Mouse (Mus musculus): ENCODE data around the gene Dnah6. TPM values are rescaled to one million over a fixed set of nuclear protein-coding genes. Genes with fewer than 3 reads are reported as not detected.

Dnah6 gene
- polyA plus RNA-seq, 1 experiment from 2014 or later: 0.06 TPM

- WGBS: 46% methylated on average over 8 of the region's 8 CpGs
- ATAC-seq (ENCODE audit: insufficient number of reproducible peaks, low FRiP score): no peak
- no peaks in the 10 kb centered on the region for H3K9me3 ChIP-seq (replicated peaks)
These were observed 228.3 kb downstream of the Dnah6 start for GRCm38 (mm10) chr6:72993054-72993687.

GRCm38 (mm10) chr6:72990206-72990605, 231.2 kb downstream of the Dnah6 start:
- no peak overlapping the region for H3K9ac ChIP-seq
- ATAC-seq (ENCODE audit: insufficient number of reproducible peaks, low FRiP score): no peak

More at GRCm38 (mm10) chr6:72993054-72993687, 228.3 kb downstream of the Dnah6 start:
- Histone ChIP-seq H3K4me3 (no peak overlapping the region), H3K4me2 (no peak overlapping the region), H3K36me3 (no peaks in the 10 kb centered on the region), H3K27ac (ENCODE audit: poor library complexity, severe bottlenecking) (no peak overlapping the region), H3K4me1 (replicated peaks) (peaks cover 6% of the 10 kb centered on the region), H3K27me3 (replicated peaks) (no peaks in the 10 kb centered on the region), H3K9ac (no peak overlapping the region)

GRCm38 (mm10) chr6:72989028-72989736, 232.3 kb downstream of the Dnah6 start:
- Histone ChIP-seq H3K27ac (ENCODE audit: poor library complexity, severe bottlenecking) (no peak overlapping the region), H3K4me2 (no peak overlapping the region), H3K4me3 (no peak overlapping the region), H3K9me3 (replicated peaks) (no peaks in the 10 kb centered on the region), H3K4me1 (replicated peaks) (peaks cover 6% of the 10 kb centered on the region), H3K36me3 (no peaks in the 10 kb centered on the region), H3K9ac (no peak overlapping the region), H3K27me3 (replicated peaks) (no peaks in the 10 kb centered on the region)
- 32% methylated on average over 7 of the region's 7 CpGs for WGBS
- no peak for ATAC-seq (ENCODE audit: insufficient number of reproducible peaks, low FRiP score)

More at GRCm38 (mm10) chr6:72990206-72990605, 231.2 kb downstream of the Dnah6 start:
- no peak overlapping the region for H3K4me2 ChIP-seq
- no peak overlapping the region for H3K27ac ChIP-seq (ENCODE audit: poor library complexity, severe bottlenecking)
- H3K4me3 ChIP-seq: no peak overlapping the region
- H3K27me3 ChIP-seq (replicated peaks): no peaks in the 10 kb centered on the region
- H3K9me3 ChIP-seq (replicated peaks): no peaks in the 10 kb centered on the region
- peaks cover 6% of the 10 kb centered on the region for H3K4me1 ChIP-seq (replicated peaks)
- H3K36me3 ChIP-seq: no peaks in the 10 kb centered on the region
- 71% methylated on average over 5 of the region's 5 CpGs for WGBS

GRCm38 (mm10) chr6:72982506-72982905, 238.9 kb downstream of the Dnah6 start:
- H3K36me3 ChIP-seq: no peaks in the 10 kb centered on the region
- H3K9ac ChIP-seq: no peak overlapping the region
- peaks cover 7% of the 10 kb centered on the region; the same call in 1 of the 2 replicates for H3K27me3 ChIP-seq (replicated peaks)
- ATAC-seq (ENCODE audit: insufficient number of reproducible peaks, low FRiP score): no peak
- H3K4me2 ChIP-seq: no peak overlapping the region
- no peaks in the 10 kb centered on the region for H3K9me3 ChIP-seq (replicated peaks)
- H3K4me3 ChIP-seq: no peak overlapping the region
- WGBS: 76% methylated on average over 4 of the region's 4 CpGs
- H3K4me1 ChIP-seq (replicated peaks): peaks cover 16% of the 10 kb centered on the region
- H3K27ac ChIP-seq (ENCODE audit: poor library complexity, severe bottlenecking): no peak overlapping the region

GRCm38 (mm10) chr6:72981851-72982250, 239.6 kb downstream of the Dnah6 start:
- H3K4me3 ChIP-seq: no peak overlapping the region
- peaks cover 7% of the 10 kb centered on the region; the same call in 1 of the 2 replicates for H3K27me3 ChIP-seq (replicated peaks)
- peaks cover 16% of the 10 kb centered on the region for H3K4me1 ChIP-seq (replicated peaks)
- no peak overlapping the region for H3K9ac ChIP-seq
- H3K36me3 ChIP-seq: no peaks in the 10 kb centered on the region
- no peak overlapping the region for H3K27ac ChIP-seq (ENCODE audit: poor library complexity, severe bottlenecking)
- ATAC-seq (ENCODE audit: insufficient number of reproducible peaks, low FRiP score): no peak
- H3K4me2 ChIP-seq: no peak overlapping the region
- WGBS: 55% methylated on average over 6 of the region's 6 CpGs
- H3K9me3 ChIP-seq (replicated peaks): no peaks in the 10 kb centered on the region

- Histone ChIP-seq H3K9ac (no peak overlapping the region), H3K27me3 (replicated peaks) (peaks cover 7% of the 10 kb centered on the region; the same call in 1 of the 2 replicates), H3K4me3 (no peak overlapping the region), H3K4me1 (replicated peaks) (peaks cover 16% of the 10 kb centered on the region), H3K27ac (ENCODE audit: poor library complexity, severe bottlenecking) (peak overlapping the region; percentile 42; the same call in 1 of the 2 replicates), H3K36me3 (no peaks in the 10 kb centered on the region), H3K4me2 (peak overlapping the region; percentile 29; the same call in 1 of the 2 replicates), H3K9me3 (replicated peaks) (no peaks in the 10 kb centered on the region)
- 19% methylated on average over 9 of the region's 9 CpGs for WGBS
- ATAC-seq (ENCODE audit: insufficient number of reproducible peaks, low FRiP score): peak; percentile 73; the same call in 1 of the 2 replicates
These were observed 240.3 kb downstream of the Dnah6 start for GRCm38 (mm10) chr6:72981124-72981651.

- Histone ChIP-seq H3K27ac (ENCODE audit: poor library complexity, severe bottlenecking) (no peak overlapping the region), H3K4me3 (no peak overlapping the region), H3K9ac (no peak overlapping the region), H3K9me3 (replicated peaks) (no peaks in the 10 kb centered on the region), H3K36me3 (no peaks in the 10 kb centered on the region), H3K4me2 (no peak overlapping the region), H3K27me3 (replicated peaks) (no peaks in the 10 kb centered on the region), H3K4me1 (replicated peaks) (peaks cover 11% of the 10 kb centered on the region)
- ATAC-seq (ENCODE audit: insufficient number of reproducible peaks, low FRiP score): no peak
- 72% methylated on average over 2 of the region's 2 CpGs for WGBS
These were observed 244.6 kb downstream of the Dnah6 start for GRCm38 (mm10) chr6:72976866-72977265.

GRCm38 (mm10) chr6:72971074-72971473, 250.4 kb downstream of the Dnah6 start:
- 58% methylated on average over 3 of the region's 3 CpGs for WGBS
- H3K36me3 ChIP-seq: no peaks in the 10 kb centered on the region
- ATAC-seq (ENCODE audit: insufficient number of reproducible peaks, low FRiP score): no peak

GRCm38 (mm10) chr6:72969787-72970186, 251.7 kb downstream of the Dnah6 start:
- H3K4me3 ChIP-seq: no peak overlapping the region
- H3K36me3 ChIP-seq: no peaks in the 10 kb centered on the region
- H3K27ac ChIP-seq (ENCODE audit: poor library complexity, severe bottlenecking): no peak overlapping the region
- WGBS: 62% methylated on average over 3 of the region's 3 CpGs
- no peak overlapping the region for H3K4me2 ChIP-seq
- no peaks in the 10 kb centered on the region for H3K27me3 ChIP-seq (replicated peaks)
- ATAC-seq (ENCODE audit: insufficient number of reproducible peaks, low FRiP score): no peak
- no peaks in the 10 kb centered on the region for H3K9me3 ChIP-seq (replicated peaks)
- H3K4me1 ChIP-seq (replicated peaks): no peaks in the 10 kb centered on the region
- no peak overlapping the region for H3K9ac ChIP-seq

More at GRCm38 (mm10) chr6:72971074-72971473, 250.4 kb downstream of the Dnah6 start:
- no peaks in the 10 kb centered on the region for H3K27me3 ChIP-seq (replicated peaks)
- no peaks in the 10 kb centered on the region for H3K4me1 ChIP-seq (replicated peaks)
- H3K27ac ChIP-seq (ENCODE audit: poor library complexity, severe bottlenecking): no peak overlapping the region
- no peak overlapping the region for H3K4me2 ChIP-seq
- no peak overlapping the region for H3K4me3 ChIP-seq
- no peaks in the 10 kb centered on the region for H3K9me3 ChIP-seq (replicated peaks)
- H3K9ac ChIP-seq: no peak overlapping the region
